Mouse (Mus musculus) naive thymus-derived CD4-positive, alpha-beta T cell, adult 2 months (primary cell): ENCODE results near the gene Vmn1r208.
"Not testable (repeated sequence)": the region's sequence is repeated elsewhere in the genome, so short reads cannot be mapped to it uniquely, and the experiment has no call there.

ENCODE experiments used
- DNase-seq: peaks from one replicate; pipeline ENCODE4 v3.0.0-alpha.2; 2011; ENCODE audit warnings: low read depth

Vmn1r208 gene

DNA sequence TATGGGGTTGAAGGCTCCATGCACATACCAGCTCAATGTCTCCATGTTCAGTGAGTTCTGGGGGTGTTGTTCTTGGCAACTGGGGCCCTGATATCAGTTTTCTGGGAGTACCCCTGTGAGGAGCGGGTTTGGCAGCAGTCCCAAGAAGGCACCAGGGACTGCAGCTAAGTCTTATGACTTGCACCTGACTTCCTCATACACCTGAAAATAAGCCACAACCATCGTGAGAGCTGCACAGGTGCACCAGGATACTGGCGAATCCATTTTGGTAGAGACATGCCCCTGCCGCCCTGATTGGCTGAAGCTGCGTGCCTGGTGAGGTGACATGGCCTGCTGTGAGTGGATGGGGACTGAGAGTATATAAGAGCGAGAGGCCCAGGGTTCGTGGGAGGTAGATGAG, at the start of gene Vmn1r208:
Vmn1r208 (minus strand) TSS at position 101 of the 400 bp plus-strand sequence.
- not testable (repeated sequence) for DNase-seq

DNA sequence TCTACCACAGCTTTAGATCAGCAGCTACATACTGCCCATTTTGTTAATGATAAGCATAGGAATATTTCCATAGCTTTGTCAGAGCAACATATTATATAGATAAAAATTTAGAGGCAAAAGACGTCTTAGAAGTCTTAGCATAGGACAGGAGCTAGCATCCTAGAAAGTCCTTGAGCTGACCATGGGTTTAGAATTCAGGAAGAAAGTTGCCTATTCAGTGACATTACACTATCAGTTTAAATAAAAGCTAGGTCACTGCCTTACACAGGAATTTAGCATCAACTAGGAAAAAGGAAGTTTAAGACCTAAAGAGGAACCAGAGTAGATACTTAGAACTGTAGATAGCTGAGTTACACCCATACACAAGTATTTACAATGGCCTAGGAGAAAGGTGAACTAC, 44.4 kb upstream of the Vmn1r208 start:
- DNase-seq: not testable (repeated sequence)

DNA sequence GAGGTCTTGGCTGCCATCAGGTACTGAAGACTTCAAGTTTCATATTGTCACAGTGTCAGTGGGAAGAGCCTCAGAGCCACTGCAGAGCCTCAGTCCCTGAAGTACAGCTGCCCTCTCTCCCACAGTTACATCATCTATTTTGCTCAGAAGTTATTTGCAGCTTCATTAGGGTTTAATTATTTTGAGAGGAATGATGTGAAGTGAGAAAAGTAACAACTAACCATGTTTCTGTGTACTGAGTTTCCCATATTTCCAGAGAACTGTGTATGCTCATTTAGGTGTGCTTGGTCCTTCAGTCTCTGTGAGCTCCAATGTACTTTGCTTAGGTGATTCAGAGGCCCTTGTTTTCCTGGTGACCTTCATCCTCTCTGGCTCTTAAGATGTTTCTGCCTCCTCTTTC, 32.4 kb upstream of the Vmn1r208 start, which contains the start of gene Vmn1r209:
Vmn1r209 (minus strand) TSS at position 101 of the 400 bp plus-strand sequence.
- not testable (repeated sequence) for DNase-seq

DNA sequence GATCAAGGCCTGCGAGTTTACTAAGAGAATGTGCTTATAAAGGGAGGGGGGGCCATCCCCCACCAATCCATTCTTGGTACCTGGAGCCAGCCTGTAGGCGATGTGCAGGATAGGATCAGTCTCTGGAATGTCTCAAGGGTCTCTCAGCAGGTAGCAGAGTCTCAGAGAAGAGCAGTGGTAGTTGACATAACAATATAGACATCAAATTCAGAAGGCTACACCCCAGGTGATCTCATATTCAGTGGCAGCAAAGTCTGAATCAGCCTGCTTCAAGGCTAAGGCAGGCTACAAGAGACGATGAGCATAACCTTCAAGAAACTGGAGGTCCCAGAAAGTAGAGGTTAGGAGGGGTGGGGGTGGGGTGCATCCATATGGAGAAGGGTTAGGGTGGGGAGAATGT, 10.9 kb upstream of the Vmn1r208 start:
- not testable (repeated sequence) for DNase-seq

DNA sequence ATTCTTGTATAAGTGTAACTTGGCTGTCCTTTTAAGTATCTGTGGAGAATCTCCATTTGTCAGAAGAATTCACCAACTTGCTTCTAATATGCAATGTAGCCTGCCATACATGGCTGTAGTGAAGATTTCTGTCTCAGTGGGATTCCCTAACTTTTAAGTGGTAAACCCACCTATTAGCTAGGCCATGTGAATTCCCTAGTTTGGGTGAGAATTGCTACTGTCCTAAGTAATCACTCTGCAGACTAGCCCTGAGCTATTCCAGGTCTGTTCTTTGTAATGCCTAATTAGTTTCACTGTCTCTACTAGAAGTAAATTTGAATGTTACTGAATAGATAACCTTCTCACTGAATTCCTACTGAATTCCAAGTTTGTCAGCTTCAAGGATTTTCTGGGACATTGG, 7.0 kb upstream of the Vmn1r208 start:
- DNase-seq: not testable (repeated sequence)

DNA sequence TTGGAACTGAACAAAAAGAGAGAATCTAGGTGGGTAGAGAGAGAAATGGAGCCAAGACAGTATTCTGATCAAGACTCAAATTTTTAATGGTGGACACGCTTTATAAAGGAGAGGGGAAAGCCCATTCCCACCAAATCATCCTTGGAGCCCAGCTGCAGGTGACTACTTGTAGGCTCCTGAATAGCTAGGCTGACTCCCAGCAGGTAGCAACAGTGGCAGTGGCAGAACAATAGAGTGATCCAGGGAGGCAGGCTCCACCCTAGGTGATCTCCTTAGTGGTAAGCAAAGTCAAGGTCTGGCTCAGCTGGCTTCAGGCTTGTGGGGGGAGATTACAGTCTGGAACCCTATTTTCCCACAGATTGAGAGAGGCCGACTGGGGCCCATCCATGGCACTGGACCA, 5.6 kb downstream of the Vmn1r208 start:
- not testable (repeated sequence) for DNase-seq

DNA sequence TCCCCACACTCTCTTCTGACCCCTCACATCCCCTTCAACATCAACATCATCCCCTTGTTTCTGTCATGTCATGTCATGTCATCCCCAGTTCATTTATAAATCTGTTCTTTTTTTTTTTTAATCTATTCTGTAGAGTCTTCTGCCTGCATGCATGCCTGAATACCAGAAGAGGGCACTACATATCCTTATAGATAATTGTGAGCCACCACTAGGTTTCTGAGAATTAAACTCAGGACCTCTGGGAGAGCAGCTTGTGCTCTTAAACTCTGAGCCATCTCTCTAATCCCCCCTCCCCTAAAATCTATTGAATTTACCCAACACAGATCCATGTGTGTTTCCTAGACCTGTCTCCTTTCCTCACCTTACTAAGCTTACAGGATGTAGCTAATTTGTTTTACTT, 29.7 kb downstream of the Vmn1r208 start:
- DNase-seq: no peak

DNA sequence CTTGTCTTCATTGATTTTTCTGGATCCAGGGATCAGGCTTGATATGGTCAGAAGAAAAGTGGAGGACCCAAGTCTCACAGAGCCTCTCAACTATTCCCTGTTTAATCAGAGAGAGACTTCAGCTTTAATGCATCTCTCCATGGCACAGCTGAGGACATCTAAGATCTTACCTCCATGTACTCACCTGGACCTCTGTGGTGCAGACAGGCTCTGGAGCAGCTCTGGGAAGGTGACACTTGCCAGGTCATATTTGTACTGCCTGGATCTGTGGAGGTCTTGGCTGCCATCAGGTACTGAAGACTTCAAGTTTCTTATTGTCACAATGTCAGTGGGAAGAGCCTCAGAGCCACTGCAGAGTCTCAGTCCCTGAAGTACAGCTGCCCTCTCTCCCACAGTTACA, 47.7 kb downstream of the Vmn1r208 start, which contains the start of gene Vmn1r207-ps:
Vmn1r207-ps (minus strand) TSS at position 101 of the 400 bp plus-strand sequence.
- DNase-seq: not testable (repeated sequence)
